Mouse (Mus musculus) hindlimb bud, embryonic 11.5 days (tissue): ENCODE data around the gene Elovl6.

Experiments used
- DNase-seq: peaks from one replicate; pipeline ENCODE4 v3.0.0-alpha.2; 2012; ENCODE audit warnings: low read depth, low spot score; ENCODE audit errors: extremely low spot score

Elovl6 gene

GRCm38 (mm10) chr3:129565458-129565857 is 33.3 kb downstream of the Elovl6 start:
- no peak for DNase-seq

- DNase-seq, result no peak
These were observed 33.9 kb downstream of the Elovl6 start for GRCm38 (mm10) chr3:129566013-129566412.

GRCm38 (mm10) chr3:129566876-129567275 is 34.7 kb downstream of the Elovl6 start:
- no peak for DNase-seq

- no peak for DNase-seq
These were observed 36.4 kb downstream of the Elovl6 start for GRCm38 (mm10) chr3:129568506-129568905.

- no peak for DNase-seq
These were observed 38.8 kb downstream of the Elovl6 start for GRCm38 (mm10) chr3:129570989-129571388.

- no peak for DNase-seq
These were observed 39.5 kb downstream of the Elovl6 start for GRCm38 (mm10) chr3:129571642-129572041.

- DNase-seq, result no peak
These were observed 40.8 kb downstream of the Elovl6 start for GRCm38 (mm10) chr3:129572959-129573358.

GRCm38 (mm10) chr3:129573609-129574008 is 41.5 kb downstream of the Elovl6 start:
- DNase-seq, result no peak

- DNase-seq, result no peak
These were observed 42.9 kb downstream of the Elovl6 start for GRCm38 (mm10) chr3:129575086-129575485.

- DNase-seq, result no peak
These were observed 44.4 kb downstream of the Elovl6 start for GRCm38 (mm10) chr3:129576522-129576921.

- DNase-seq, result no peak
These were observed 46.8 kb downstream of the Elovl6 start for GRCm38 (mm10) chr3:129578741-129579475.

GRCm38 (mm10) chr3:129581024-129581423 is 48.9 kb downstream of the Elovl6 start:
- no peak for DNase-seq

GRCm38 (mm10) chr3:129582449-129582848 is 50.3 kb downstream of the Elovl6 start:
- DNase-seq, result no peak

GRCm38 (mm10) chr3:129583290-129583689 is 51.1 kb downstream of the Elovl6 start:
- DNase-seq, result no peak

- DNase-seq, result no peak
These were observed 55.8 kb downstream of the Elovl6 start for GRCm38 (mm10) chr3:129587916-129588315.

- DNase-seq, result no peak
These were observed 56.6 kb downstream of the Elovl6 start for GRCm38 (mm10) chr3:129588753-129589152.

GRCm38 (mm10) chr3:129589705-129590104 is 57.5 kb downstream of the Elovl6 start:
- DNase-seq, result no peak

GRCm38 (mm10) chr3:129590548-129591226 is 58.5 kb downstream of the Elovl6 start:
- DNase-seq, result no peak

- DNase-seq, result no peak
These were observed 59.1 kb downstream of the Elovl6 start for GRCm38 (mm10) chr3:129591251-129591650.

GRCm38 (mm10) chr3:129591761-129592160 is 59.6 kb downstream of the Elovl6 start:
- DNase-seq, result no peak

- DNase-seq, result no peak
These were observed 60.8 kb downstream of the Elovl6 start for GRCm38 (mm10) chr3:129593001-129593400.

GRCm38 (mm10) chr3:129593735-129594134 is 61.6 kb downstream of the Elovl6 start:
- DNase-seq, result no peak
